ENCODE assay signal across 9 mouse cellular contexts in the genomic region with DNA sequence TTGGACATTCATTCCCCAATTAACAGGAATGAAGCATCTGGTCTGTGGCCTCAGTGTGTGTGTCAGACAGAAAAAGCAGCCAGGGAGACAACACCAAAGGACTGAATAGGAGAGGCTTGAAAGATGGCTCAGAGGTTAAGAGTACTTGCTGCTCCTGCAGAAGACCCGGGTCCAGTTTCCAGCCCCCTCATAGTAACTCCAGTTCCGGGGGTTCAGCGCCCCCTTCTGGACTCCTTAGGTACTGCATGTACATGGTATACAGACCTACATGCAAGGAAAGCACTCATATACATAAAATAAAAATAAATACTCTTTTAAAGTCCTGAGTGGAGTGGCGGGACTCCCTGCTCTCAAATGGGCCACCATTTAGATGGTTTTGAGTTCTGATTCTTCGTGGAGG.
DNase-seq lines count a peak whose midpoint lies in the region; ATAC-seq and TF ChIP-seq lines count a peak whose summit lies in the region.
"Had no signal": no experiment of that assay in that cellular context is flagged by ENCODE, and none has a peak within 500 bp of the region (broad histone marks: within the 10 kb centered on the region; RNA-seq: fewer than 3 reads in every experiment).

No protein-coding gene starts in this region.

- DNase-seq in thymus, adult 2 months: peak; percentile 52
- DNase-seq in thymus, adult 18-20 months: no peak
- peak; percentile 47 for DNase-seq in naive thymus-derived CD4-positive, alpha-beta T cell, adult 2 months (ENCODE audit: low read depth)
- no peak for DNase-seq in frontal cortex, postnatal 10 days (ENCODE audit: low spot score in 2 of 2)
- no peak for DNase-seq in forebrain, embryonic 10.5 days (ENCODE audit: extremely low spot score, low spot score)
- no peak for DNase-seq in right cerebral cortex, postnatal 14 days
- DNase-seq: heart, postnatal 14 days had no signal

- no peak overlapping the region for H3K27ac ChIP-seq in intestine, postnatal 0 days (ENCODE audit: low read depth, low read length)
- no peak overlapping the region for H3K27ac ChIP-seq in intestine, embryonic 16.5 days (ENCODE audit: low read length)
- no peak overlapping the region for H3K27ac ChIP-seq in thymus, adult 2 months (ENCODE audit: control insufficient read depth, insufficient read depth, low read length)
- no peak overlapping the region for H3K27ac ChIP-seq in forebrain, embryonic 10.5 days

- H3K9me3 ChIP-seq in intestine, postnatal 0 days (ENCODE audit: control insufficient read depth): no peaks in the 10 kb centered on the region
- H3K9me3 ChIP-seq in intestine, embryonic 16.5 days (ENCODE audit: control insufficient read depth, low read length): no peaks in the 10 kb centered on the region
- no peaks in the 10 kb centered on the region for H3K9me3 ChIP-seq in forebrain, embryonic 10.5 days

- no peak overlapping the region for H3K9ac ChIP-seq in intestine, postnatal 0 days (ENCODE audit: low read depth, low read length)
- H3K9ac ChIP-seq in intestine, embryonic 16.5 days (ENCODE audit: low read depth, low read length): no peak overlapping the region

- peak; percentile 61 for TF ChIP-seq CTCF in intestine, postnatal 0 days (IDR thresholded peaks at IDR 0.05; ENCODE audit: low read depth)
- peak; percentile 53; the same call in 1 of the 2 replicates for TF ChIP-seq CTCF in thymus, adult 2 months (IDR thresholded peaks at IDR 0.05; ENCODE audit: borderline replicate concordance, control insufficient read depth, extremely low read depth, insufficient read depth, low read length, poor library complexity)

- no peak overlapping the region for H3K4me2 ChIP-seq in intestine, postnatal 0 days (replicated peaks; ENCODE audit: low read depth)
- H3K4me2 ChIP-seq in intestine, embryonic 16.5 days (ENCODE audit: low read depth, low read length): no peak overlapping the region

- TF ChIP-seq POLR2A in thymus, adult 2 months (IDR thresholded peaks at IDR 0.05; ENCODE audit: control insufficient read depth, extremely low read depth, insufficient read depth, low read length, poor library complexity): no peak

- no peak overlapping the region for H3K4me3 ChIP-seq in intestine, postnatal 0 days (ENCODE audit: low read depth, low read length)
- H3K4me3 ChIP-seq in intestine, embryonic 16.5 days (ENCODE audit: low read length): no peak overlapping the region
- no peak overlapping the region for H3K4me3 ChIP-seq in thymus, adult 2 months (ENCODE audit: control insufficient read depth, insufficient read depth, low read length)
- no peak overlapping the region for H3K4me3 ChIP-seq in forebrain, embryonic 10.5 days

- no peaks in the 10 kb centered on the region for H3K4me1 ChIP-seq in intestine, postnatal 0 days (replicated peaks; ENCODE audit: control insufficient read depth, insufficient read depth, low read length)
- H3K4me1 ChIP-seq in intestine, embryonic 16.5 days (ENCODE audit: control insufficient read depth, insufficient read depth, low read length): no peaks in the 10 kb centered on the region
- no peaks in the 10 kb centered on the region for H3K4me1 ChIP-seq in thymus, adult 2 months (replicated peaks; ENCODE audit: control insufficient read depth, insufficient read depth, low read length)
- H3K4me1 ChIP-seq in forebrain, embryonic 10.5 days: no peaks in the 10 kb centered on the region

- 27% methylated on average over 5 of the region's 5 CpGs for WGBS in intestine, postnatal 0 days
- WGBS in intestine, embryonic 16.5 days: 20% methylated on average over 5 of the region's 5 CpGs
- WGBS in thymus, adult 2 months: 41% methylated on average over 5 of the region's 5 CpGs
- WGBS in forebrain, embryonic 10.5 days: 21% methylated on average over 5 of the region's 5 CpGs

- ATAC-seq in intestine, postnatal 0 days: no peak
- ATAC-seq in intestine, embryonic 16.5 days: no peak

- no peaks in the 10 kb centered on the region for H3K27me3 ChIP-seq in intestine, postnatal 0 days (replicated peaks; ENCODE audit: control insufficient read depth, insufficient read depth, low read length)
- no peaks in the 10 kb centered on the region for H3K27me3 ChIP-seq in intestine, embryonic 16.5 days (replicated peaks; ENCODE audit: control insufficient read depth, insufficient read depth, low read length)
- H3K27me3 ChIP-seq in thymus, adult 2 months (ENCODE audit: control insufficient read depth, insufficient read depth, low read length): no peaks in the 10 kb centered on the region
- no peaks in the 10 kb centered on the region for H3K27me3 ChIP-seq in forebrain, embryonic 10.5 days (ENCODE audit: poor library complexity, severe bottlenecking)

- no peaks in the 10 kb centered on the region for H3K36me3 ChIP-seq in intestine, postnatal 0 days (ENCODE audit: control insufficient read depth, insufficient read depth)
- H3K36me3 ChIP-seq in intestine, embryonic 16.5 days (ENCODE audit: control insufficient read depth, insufficient read depth, low read length): no peaks in the 10 kb centered on the region
- no peaks in the 10 kb centered on the region for H3K36me3 ChIP-seq in thymus, adult 2 months (ENCODE audit: control insufficient read depth, insufficient read depth, low read length)
- no peaks in the 10 kb centered on the region for H3K36me3 ChIP-seq in forebrain, embryonic 10.5 days (replicated peaks)

Comparison
In these comparisons a context has a peak if more than half of its experiments do, and no peak if none do; other contexts are left out.
1. DNase-seq: peak in thymus, adult 2 months (single experiment) and naive thymus-derived CD4-positive, alpha-beta T cell, adult 2 months (single experiment); none in thymus, adult 18-20 months (0 of 2), frontal cortex, postnatal 10 days (0 of 2), forebrain, embryonic 10.5 days (single experiment) and right cerebral cortex, postnatal 14 days (single experiment).